Mouse (Mus musculus): ENCODE measurements at regions not wholly inside any gene's neighbourhood (a gene's known extent, or its start where the extent isn't known, plus 50 kb on each side); places are given as distances from the start of the nearest gene placed in this dataset.

GRCm38 (mm10) chr1:169338461-169338860 is 192.8 kb downstream of the Nuf2 start:
- no peak for DNase-seq (ENCODE audit: low spot score in 2 of 2)

DNA sequence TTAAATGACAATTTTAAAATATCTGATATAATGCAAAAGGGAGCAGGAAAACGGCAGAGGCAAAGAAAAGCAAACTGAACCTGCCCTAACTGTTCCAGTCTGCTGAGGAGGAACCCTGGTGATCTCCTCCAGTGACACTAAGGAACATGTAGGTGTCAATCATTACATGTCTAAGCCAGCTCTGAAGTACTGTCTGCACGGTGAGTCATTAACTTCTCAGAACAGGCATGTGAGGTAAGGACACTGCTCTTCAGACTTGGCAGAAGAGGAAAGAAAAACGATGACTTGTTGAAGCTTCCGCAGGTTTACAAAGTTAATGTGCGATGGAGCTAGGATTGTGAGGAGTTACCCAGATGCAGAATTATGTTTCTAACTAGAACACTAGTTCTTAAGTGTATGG is 199.1 kb downstream of the Nuf2 start:
- no peak for DNase-seq (ENCODE audit: low spot score in 2 of 2)

GRCm38 (mm10) chr1:169313241-169313640 is 218.0 kb downstream of the Nuf2 start:
- DNase-seq (ENCODE audit: low spot score in 2 of 2): no peak

DNA sequence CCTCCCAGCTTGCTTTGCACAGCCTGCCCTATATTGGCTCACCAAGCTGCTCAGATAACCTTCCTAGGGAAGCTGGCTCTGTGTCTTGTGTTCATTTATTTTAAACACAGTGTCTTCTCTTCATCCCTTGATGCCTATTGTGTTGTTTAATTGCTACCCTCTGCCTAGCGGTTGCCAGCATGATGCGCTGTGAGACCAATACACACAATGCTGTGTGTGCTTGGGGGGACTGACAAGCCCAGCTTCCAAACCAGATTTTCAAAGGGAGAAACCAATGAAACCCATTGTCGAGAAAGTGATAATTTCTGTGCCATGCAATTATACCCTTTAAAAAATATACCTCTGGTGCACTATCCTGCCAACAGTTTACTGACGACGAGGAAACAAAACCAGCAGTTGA is 247.8 kb downstream of the Nuf2 start:
- no peak for DNase-seq (ENCODE audit: low spot score in 2 of 2)

GRCm38 (mm10) chr1:169270750-169271149 is 260.5 kb downstream of the Nuf2 start:
- DNase-seq (ENCODE audit: low spot score in 2 of 2): no peak

DNA sequence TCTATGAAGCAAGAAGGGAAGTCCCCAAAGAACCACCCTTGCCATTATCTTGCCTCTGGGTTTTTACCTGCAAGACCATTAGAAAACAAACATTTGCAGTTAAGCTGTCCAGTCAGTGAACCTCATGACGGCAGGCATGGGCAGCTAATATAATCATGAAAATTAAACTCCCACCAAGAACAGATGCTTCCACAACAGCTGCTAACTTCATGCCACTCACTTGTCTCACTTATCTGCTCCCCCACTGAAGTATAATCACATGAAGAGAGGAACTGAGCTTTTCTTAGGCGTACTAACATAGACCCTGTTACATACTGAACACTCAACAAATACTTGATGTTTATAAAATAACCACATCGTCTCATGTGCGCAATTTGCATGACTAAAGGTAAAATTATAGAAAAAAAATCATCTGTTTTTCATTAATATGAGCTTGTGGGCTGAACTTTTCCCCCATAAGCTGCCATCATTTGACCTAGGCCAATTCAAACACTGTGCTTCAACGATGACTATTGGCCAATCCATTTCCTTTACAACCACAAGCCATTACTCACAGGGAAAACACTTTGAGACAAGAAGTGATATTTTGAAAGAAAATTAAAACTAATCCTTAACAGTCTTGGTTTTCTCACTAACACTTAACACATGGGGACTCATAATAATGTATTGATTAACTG is 267.1 kb downstream of the Nuf2 start:
- no peak for DNase-seq (ENCODE audit: low spot score in 2 of 2)

GRCm38 (mm10) chr1:169254250-169254937 is 276.9 kb downstream of the Nuf2 start:
- DNase-seq (ENCODE audit: low spot score in 2 of 2): no peak

- no peak for DNase-seq (ENCODE audit: low spot score in 2 of 2)
These were observed 279.1 kb downstream of the Nuf2 start for GRCm38 (mm10) chr1:169252189-169252588.

- no peak for DNase-seq (ENCODE audit: low spot score in 2 of 2)
These were observed 282.2 kb downstream of the Nuf2 start for GRCm38 (mm10) chr1:169249021-169249420.

GRCm38 (mm10) chr1:169240377-169240776 is 290.9 kb downstream of the Nuf2 start:
- DNase-seq (ENCODE audit: low spot score in 2 of 2): no peak

GRCm38 (mm10) chr1:169238671-169239090 is 292.6 kb downstream of the Nuf2 start:
- no peak for DNase-seq (ENCODE audit: low spot score in 2 of 2)

DNA sequence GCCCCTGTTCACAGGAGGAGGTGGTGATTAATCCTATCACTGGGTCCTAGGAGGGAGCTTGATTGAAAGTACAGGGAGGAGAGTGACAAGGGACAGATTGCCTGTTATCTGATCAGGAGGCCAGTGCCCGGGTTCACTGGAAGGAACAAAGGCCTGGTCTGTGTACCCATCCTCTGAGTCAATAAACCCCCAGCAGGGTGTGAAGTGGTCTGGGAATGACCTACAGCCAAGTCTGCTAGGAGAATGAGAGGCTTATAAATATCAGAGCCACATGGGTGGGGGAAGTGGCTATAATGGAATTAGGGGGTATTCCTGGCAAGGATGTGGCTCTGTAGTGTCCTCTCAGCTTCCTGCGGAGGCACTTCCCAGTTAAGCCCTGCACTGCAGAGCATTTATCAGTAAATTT is 296.0 kb downstream of the Nuf2 start:
- DNase-seq (ENCODE audit: low spot score in 2 of 2): no peak

DNA sequence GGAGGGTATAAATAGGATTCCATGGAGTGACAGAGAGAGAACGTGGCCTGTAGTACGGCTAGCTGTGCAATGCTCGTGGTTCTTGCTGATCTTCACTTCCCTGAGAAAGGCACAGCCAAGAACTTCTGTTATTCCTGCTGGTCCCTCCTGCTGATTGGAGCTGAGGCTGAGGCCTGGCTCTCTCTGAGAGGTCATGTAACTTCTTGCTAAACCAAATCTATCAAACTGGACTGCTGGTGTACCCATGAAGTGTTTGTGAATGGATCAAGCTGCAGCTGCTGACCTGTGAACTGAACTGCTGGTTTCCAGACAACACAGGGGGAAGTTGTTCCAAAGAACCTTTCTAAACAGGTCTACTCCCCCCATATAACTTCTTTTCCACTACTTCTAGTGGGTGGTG is 297.9 kb downstream of the Nuf2 start:
- no peak for DNase-seq (ENCODE audit: low spot score in 2 of 2)

DNA sequence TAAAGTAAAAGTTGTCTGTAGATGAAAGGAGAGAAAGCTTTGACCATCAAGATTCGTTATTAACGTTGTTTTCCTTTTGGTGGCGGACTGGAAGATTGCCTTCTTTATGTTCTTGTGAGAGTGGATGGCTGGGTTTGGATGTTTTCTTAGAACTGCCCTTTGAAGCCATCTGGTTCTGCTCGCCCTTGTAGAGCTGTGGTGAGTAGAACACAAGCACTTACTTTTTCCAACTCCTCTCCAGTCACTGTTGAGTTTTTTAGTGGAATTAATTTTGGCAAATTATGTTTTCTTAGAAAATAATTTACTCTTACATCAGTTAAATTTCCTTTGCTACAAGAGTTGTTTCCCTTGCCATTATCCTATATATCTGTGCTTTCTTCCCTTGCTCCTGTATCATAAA is 301.2 kb downstream of the Nuf2 start:
- no peak for DNase-seq (ENCODE audit: low spot score in 2 of 2)

DNA sequence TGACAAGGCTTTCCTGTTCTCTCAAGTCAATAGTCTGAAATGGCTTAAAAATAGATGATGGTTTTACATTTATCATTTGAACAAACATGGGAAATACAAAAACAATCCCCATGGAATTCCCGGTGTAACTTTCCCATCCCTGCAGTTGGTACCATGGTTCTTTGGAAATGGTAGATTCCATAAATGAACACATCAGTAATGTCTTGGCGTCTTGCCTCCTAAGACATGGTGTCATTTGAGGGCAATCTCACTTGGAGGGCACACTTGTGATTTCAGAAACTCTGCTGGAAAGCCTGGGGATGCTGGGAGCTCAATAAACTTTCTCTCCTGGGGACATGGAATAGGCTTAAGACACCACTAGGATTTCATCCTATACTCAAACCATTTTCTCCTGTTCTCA is 306.8 kb downstream of the Nuf2 start:
- DNase-seq (ENCODE audit: low spot score in 2 of 2): no peak

DNA sequence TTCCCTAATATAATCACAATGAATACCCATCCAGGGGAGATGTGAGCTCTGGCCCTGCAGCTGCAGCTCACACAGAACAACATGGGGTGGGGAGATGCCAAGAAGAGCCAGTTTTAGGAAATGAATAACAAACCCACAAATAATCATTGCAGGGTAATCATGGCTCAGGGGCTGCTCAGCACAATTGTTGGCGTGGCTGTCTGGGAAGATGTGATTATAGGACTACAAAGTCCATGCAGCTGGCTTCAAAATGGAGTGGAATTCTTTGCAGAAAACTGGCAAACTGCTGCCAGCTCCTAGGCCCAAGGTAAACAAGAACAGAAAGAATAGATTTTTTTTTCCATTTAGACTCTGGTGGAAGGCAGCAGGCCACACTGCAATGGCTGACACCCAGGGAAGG is 343.6 kb downstream of the Nuf2 start:
- no peak for DNase-seq (ENCODE audit: low spot score in 2 of 2)

- DNase-seq (ENCODE audit: low spot score in 2 of 2): no peak
These were observed 360.9 kb downstream of the Nuf2 start for GRCm38 (mm10) chr1:169170405-169170804.

- no peak for DNase-seq (ENCODE audit: low spot score in 2 of 2)
These were observed 363.2 kb downstream of the Nuf2 start for GRCm38 (mm10) chr1:169168033-169168432.

- no peak for DNase-seq (ENCODE audit: low spot score in 2 of 2)
These were observed 365.0 kb downstream of the Nuf2 start for GRCm38 (mm10) chr1:169166041-169166850.

DNA sequence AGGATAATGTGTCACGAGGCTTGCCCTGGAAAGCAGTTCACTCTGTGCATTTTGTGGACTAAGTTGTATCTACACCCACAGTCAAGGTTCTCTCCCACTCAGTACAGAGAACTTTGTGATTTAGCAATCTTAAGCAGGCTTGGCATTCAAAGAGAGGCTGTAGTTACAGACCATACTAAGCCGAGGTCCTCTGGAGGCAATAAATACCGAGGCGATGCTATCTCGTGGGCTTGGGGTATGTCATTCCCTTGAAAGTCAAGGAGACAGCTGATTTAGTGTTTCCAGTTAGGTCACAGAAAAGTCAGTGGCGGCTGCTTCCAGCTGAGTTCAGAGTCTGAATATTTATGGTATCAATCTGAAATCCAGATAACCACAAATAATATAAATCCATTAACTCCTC is 370.4 kb downstream of the Nuf2 start:
- no peak for DNase-seq (ENCODE audit: low spot score in 2 of 2)

- DNase-seq (ENCODE audit: low spot score in 2 of 2): no peak
These were observed 371.0 kb downstream of the Nuf2 start for GRCm38 (mm10) chr1:169160220-169160619.

DNA sequence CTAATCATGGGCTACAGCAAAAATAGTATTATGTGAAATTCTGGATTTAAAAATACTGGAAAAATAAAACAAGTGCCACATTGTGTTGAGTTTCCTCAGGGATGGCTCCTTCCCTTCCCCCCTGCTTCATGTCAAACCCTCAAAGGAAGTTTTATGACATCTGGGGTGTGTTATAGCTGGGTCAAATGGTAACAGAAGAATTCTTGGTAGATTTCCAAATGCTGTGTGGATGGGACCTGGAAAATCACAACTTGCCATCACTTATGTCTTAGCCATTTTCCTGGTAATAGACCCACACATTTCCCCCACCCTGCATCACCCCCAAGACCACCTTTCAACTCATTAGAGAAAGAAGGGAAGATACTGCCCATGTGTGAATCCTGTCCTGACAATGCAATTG is 371.5 kb downstream of the Nuf2 start:
- DNase-seq (ENCODE audit: low spot score in 2 of 2): no peak
